Mouse (Mus musculus): ENCODE data around the gene Spc25. TPM values are rescaled to one million over a fixed set of nuclear protein-coding genes. Genes with fewer than 3 reads are reported as not detected.

Gene Spc25
- polyA plus RNA-seq, 1 experiment, result 50.0 TPM

- WGBS, result 23% methylated on average over 7 of the region's 7 CpGs
- Histone ChIP-seq H3K4me1 (ENCODE audit: control insufficient read depth, insufficient read depth, low read length) (no peaks in the 10 kb centered on the region), H3K4me3 (replicated peaks; ENCODE audit: control insufficient read depth, low read depth, low read length) (no peak overlapping the region), H3K27ac (ENCODE audit: control insufficient read depth, insufficient read depth, low read depth, low read length, poor library complexity) (no peak overlapping the region)
- TF ChIP-seq CTCF (IDR thresholded peaks at IDR 0.05; ENCODE audit: control insufficient read depth, insufficient read depth, low read length), result no peak
- no peak for TF ChIP-seq POLR2A (IDR thresholded peaks at IDR 0.05; ENCODE audit: borderline replicate concordance, control insufficient read depth, low read depth, low read length)
These were observed 529 bp upstream of the Spc25 start for GRCm38 (mm10) chr2:69206523-69206922.

- Histone ChIP-seq H3K4me1 (ENCODE audit: control insufficient read depth, insufficient read depth, low read length) (no peaks in the 10 kb centered on the region), H3K27ac (ENCODE audit: control insufficient read depth, insufficient read depth, low read depth, low read length, poor library complexity) (no peak overlapping the region), H3K4me3 (replicated peaks; ENCODE audit: control insufficient read depth, low read depth, low read length) (peak overlapping the region; percentile 83)
- TF ChIP-seq POLR2A (IDR thresholded peaks at IDR 0.05; ENCODE audit: borderline replicate concordance, control insufficient read depth, low read depth, low read length), result no peak
- TF ChIP-seq CTCF (IDR thresholded peaks at IDR 0.05; ENCODE audit: control insufficient read depth, insufficient read depth, low read length), result no peak
- WGBS, result 22% methylated on average over 6 of the region's 6 CpGs
These were observed 809 bp downstream of the Spc25 start for GRCm38 (mm10) chr2:69205185-69205584.

- Histone ChIP-seq H3K4me3 (replicated peaks; ENCODE audit: control insufficient read depth, low read depth, low read length) (no peak overlapping the region), H3K4me1 (ENCODE audit: control insufficient read depth, insufficient read depth, low read length) (no peaks in the 10 kb centered on the region), H3K27ac (ENCODE audit: control insufficient read depth, insufficient read depth, low read depth, low read length, poor library complexity) (no peak overlapping the region)
- TF ChIP-seq CTCF (IDR thresholded peaks at IDR 0.05; ENCODE audit: control insufficient read depth, insufficient read depth, low read length) (no peak), POLR2A (IDR thresholded peaks at IDR 0.05; ENCODE audit: borderline replicate concordance, control insufficient read depth, low read depth, low read length) (no peak)
- WGBS, result 84% methylated on average over 5 of the region's 5 CpGs
These were observed 12.4 kb downstream of the Spc25 start for GRCm38 (mm10) chr2:69193555-69193954.

- Histone ChIP-seq H3K4me3 (replicated peaks; ENCODE audit: control insufficient read depth, low read depth, low read length) (no peak overlapping the region), H3K27ac (ENCODE audit: control insufficient read depth, insufficient read depth, low read depth, low read length, poor library complexity) (no peak overlapping the region), H3K4me1 (ENCODE audit: control insufficient read depth, insufficient read depth, low read length) (no peaks in the 10 kb centered on the region)
- WGBS, result 62% methylated on average over 5 of the region's 5 CpGs
- TF ChIP-seq CTCF (IDR thresholded peaks at IDR 0.05; ENCODE audit: control insufficient read depth, insufficient read depth, low read length) (no peak), POLR2A (IDR thresholded peaks at IDR 0.05; ENCODE audit: borderline replicate concordance, control insufficient read depth, low read depth, low read length) (no peak)
These were observed 14.9 kb downstream of the Spc25 start for GRCm38 (mm10) chr2:69191059-69191458.

GRCm38 (mm10) chr2:69189222-69189621 is 16.8 kb downstream of the Spc25 start:
- TF ChIP-seq CTCF (IDR thresholded peaks at IDR 0.05; ENCODE audit: control insufficient read depth, insufficient read depth, low read length) (no peak), POLR2A (IDR thresholded peaks at IDR 0.05; ENCODE audit: borderline replicate concordance, control insufficient read depth, low read depth, low read length) (no peak)
- 72% methylated on average over 4 of the region's 4 CpGs for WGBS

GRCm38 (mm10) chr2:69188732-69189131 is 17.3 kb downstream of the Spc25 start:
- TF ChIP-seq CTCF (IDR thresholded peaks at IDR 0.05; ENCODE audit: control insufficient read depth, insufficient read depth, low read length), result no peak
- TF ChIP-seq POLR2A (IDR thresholded peaks at IDR 0.05; ENCODE audit: borderline replicate concordance, control insufficient read depth, low read depth, low read length), result no peak
- Histone ChIP-seq H3K4me1 (ENCODE audit: control insufficient read depth, insufficient read depth, low read length) (no peaks in the 10 kb centered on the region), H3K4me3 (replicated peaks; ENCODE audit: control insufficient read depth, low read depth, low read length) (no peak overlapping the region), H3K27ac (ENCODE audit: control insufficient read depth, insufficient read depth, low read depth, low read length, poor library complexity) (no peak overlapping the region)
- 72% methylated on average over 6 of the region's 6 CpGs for WGBS

More at GRCm38 (mm10) chr2:69189222-69189621, 16.8 kb downstream of the Spc25 start:
- no peak overlapping the region for H3K4me3 ChIP-seq (replicated peaks; ENCODE audit: control insufficient read depth, low read depth, low read length)
- no peaks in the 10 kb centered on the region for H3K4me1 ChIP-seq (ENCODE audit: control insufficient read depth, insufficient read depth, low read length)
- no peak overlapping the region for H3K27ac ChIP-seq (ENCODE audit: control insufficient read depth, insufficient read depth, low read depth, low read length, poor library complexity)

GRCm38 (mm10) chr2:69187990-69188389 is 18.0 kb downstream of the Spc25 start:
- TF ChIP-seq POLR2A (IDR thresholded peaks at IDR 0.05; ENCODE audit: borderline replicate concordance, control insufficient read depth, low read depth, low read length), result no peak
- TF ChIP-seq CTCF (IDR thresholded peaks at IDR 0.05; ENCODE audit: control insufficient read depth, insufficient read depth, low read length), result no peak
- Histone ChIP-seq H3K4me3 (replicated peaks; ENCODE audit: control insufficient read depth, low read depth, low read length) (no peak overlapping the region), H3K4me1 (ENCODE audit: control insufficient read depth, insufficient read depth, low read length) (no peaks in the 10 kb centered on the region), H3K27ac (ENCODE audit: control insufficient read depth, insufficient read depth, low read depth, low read length, poor library complexity) (no peak overlapping the region)
- WGBS, result 94% methylated on average over 2 of the region's 2 CpGs

- no peak overlapping the region for H3K4me3 ChIP-seq (replicated peaks; ENCODE audit: control insufficient read depth, low read depth, low read length)
- no peak overlapping the region for H3K27ac ChIP-seq (ENCODE audit: control insufficient read depth, insufficient read depth, low read depth, low read length, poor library complexity)
- TF ChIP-seq CTCF (IDR thresholded peaks at IDR 0.05; ENCODE audit: control insufficient read depth, insufficient read depth, low read length), result no peak
- TF ChIP-seq POLR2A (IDR thresholded peaks at IDR 0.05; ENCODE audit: borderline replicate concordance, control insufficient read depth, low read depth, low read length), result no peak
- no peaks in the 10 kb centered on the region for H3K4me1 ChIP-seq (ENCODE audit: control insufficient read depth, insufficient read depth, low read length)
- 85% methylated on average over 4 of the region's 4 CpGs for WGBS
These were observed 26.3 kb downstream of the Spc25 start for GRCm38 (mm10) chr2:69179721-69180120.

- TF ChIP-seq CTCF (IDR thresholded peaks at IDR 0.05; ENCODE audit: control insufficient read depth, insufficient read depth, low read length), result no peak
- TF ChIP-seq POLR2A (IDR thresholded peaks at IDR 0.05; ENCODE audit: borderline replicate concordance, control insufficient read depth, low read depth, low read length), result no peak
- H3K27ac ChIP-seq (ENCODE audit: control insufficient read depth, insufficient read depth, low read depth, low read length, poor library complexity), result no peak overlapping the region
- no peaks in the 10 kb centered on the region for H3K4me1 ChIP-seq (ENCODE audit: control insufficient read depth, insufficient read depth, low read length)
- H3K4me3 ChIP-seq (replicated peaks; ENCODE audit: control insufficient read depth, low read depth, low read length), result no peak overlapping the region
- WGBS, result 82% methylated on average over 5 of the region's 5 CpGs
These were observed 30.7 kb downstream of the Spc25 start for GRCm38 (mm10) chr2:69175296-69175695.
